Mouse (Mus musculus) G1E-ER4 (cell line): ENCODE measurements around the gene Hlf. TPM values are rescaled to one million over a fixed set of nuclear protein-coding genes. Genes with fewer than 3 reads are reported as not detected.

Experiments used
- GATA1 ChIP-seq: IDR thresholded peaks from one replicate; pipeline ENCODE4 v1.8.0; 2012; ENCODE audit warnings: low read length, inconsistent platforms
- polyA plus RNA-seq: library from polyadenylated mRNA; stranded (reverse); fragments of >175 nt; gene quantifications from 2 replicates; pipeline ENCODE4 v1.2.3, GENCODE M21; 2012

Gene Hlf
- polyA plus RNA-seq, 1 experiment = not detected

DNA sequence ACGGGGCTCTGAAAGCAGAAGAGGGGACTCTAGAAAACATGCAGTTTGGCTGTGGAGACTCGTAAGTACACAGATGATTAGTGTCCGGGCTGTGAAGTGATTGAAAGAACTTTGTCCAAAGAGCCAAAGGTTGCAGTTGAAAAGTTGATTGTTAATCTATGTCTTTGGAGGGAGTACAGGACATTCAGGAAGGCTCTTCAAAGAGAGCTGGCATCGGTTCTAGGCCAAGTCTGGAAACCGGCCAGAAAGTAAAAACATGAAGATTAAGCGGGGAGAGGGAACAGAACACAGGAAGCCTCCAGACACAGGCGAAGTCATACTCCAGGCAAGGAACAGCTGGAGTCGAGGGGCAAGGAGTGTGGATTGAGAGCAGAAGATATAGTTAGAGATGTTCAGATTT lies 32.6 kb downstream of the Hlf start:
- TF ChIP-seq GATA1 = no peak

DNA sequence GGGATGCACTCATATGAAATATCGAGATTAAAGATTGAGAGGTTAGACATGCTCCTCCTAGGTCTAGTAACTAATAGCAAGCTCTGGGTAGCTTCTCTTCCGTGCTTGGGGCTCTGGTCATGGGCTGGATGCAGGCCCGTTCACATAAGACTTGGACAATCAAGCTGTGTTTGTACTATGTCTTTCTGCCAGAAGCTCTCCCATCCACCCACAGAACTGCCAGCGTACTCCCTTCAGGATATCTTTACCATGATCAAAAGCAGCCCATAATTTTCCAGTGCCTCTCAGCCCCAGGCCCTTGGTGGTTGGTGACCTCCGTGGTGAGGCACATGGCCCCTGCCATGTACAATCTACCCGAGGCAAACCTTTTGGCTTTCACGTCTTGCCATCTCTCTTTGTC lies 33.3 kb downstream of the Hlf start:
- TF ChIP-seq GATA1 = no peak

DNA sequence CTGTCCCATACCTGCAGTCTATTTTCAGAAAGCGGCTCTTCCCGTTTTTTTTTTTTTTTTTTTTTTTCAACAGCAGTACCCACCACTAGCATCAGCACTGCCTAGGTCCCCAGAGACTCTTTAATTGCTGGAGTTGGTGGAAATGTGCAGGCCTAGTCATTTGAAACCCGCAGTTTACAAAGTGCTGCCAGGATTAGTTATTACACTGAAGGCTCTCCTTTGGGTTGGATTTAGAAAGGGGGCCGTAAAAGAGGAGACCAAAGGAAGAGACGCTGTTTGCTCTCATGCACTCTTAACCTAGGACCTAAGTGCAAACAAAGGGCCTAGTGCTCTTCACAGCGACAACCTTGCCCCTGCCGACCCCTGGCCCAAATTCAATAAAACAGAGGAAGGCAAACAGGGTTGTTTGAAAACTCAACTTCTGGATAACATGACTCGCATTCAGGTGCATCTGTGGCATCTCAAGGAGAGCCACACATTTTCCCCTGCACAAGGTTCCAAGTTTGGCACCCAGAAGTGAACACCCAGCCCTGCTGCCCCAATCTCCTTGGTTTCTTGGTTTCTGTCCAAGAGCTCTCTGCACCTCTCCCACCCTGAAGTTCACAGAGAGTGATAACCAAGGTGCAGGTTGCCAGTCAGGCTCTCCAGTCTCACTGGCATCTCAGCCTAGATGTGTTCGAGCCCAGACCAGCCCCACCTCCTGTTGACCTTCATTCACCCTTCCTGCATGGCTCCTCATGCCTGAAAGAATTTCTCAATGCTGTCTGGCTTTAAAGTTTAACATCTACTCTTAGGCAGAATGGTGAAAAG lies 34.0 kb downstream of the Hlf start:
- no peak for TF ChIP-seq GATA1

DNA sequence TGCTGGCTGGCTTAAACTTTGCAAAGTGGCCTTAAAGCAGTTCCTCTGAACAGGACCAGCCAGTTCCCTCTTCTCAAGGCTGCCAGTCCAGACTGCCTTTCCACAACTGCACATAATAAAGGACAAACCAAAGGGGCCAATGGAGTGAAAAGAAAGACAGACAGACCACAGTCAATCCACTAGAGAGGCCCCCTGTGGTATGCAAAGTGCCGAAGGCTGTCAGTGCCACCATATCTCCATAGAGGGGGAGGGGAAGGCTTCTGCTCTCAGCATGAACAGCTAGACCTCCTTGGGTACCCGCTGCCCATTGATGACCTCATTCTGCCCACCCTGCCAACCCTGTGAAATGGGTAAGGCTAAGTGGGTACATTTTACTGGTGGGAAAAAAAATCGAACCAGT lies 34.7 kb downstream of the Hlf start:
- TF ChIP-seq GATA1 = no peak

DNA sequence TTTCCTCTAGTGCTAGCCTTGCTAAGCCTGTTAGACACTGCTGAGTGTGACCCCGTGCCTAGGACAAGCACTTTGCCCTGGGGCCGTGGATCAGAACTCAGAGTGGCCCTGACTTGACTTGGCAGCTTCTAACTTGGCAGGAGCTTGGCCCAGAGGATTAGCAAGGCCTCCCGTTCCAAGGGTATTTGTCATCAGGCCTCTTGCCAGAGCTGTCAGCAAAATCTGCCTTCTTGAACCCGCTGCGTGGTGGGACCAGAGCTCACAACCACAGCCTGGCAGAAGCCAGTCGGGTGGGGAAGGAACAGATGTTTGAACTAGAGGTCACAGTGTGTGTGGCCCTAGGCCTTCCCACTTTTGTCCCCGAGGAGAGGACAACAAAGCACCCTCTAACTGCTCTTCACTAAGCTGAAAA lies 35.4 kb downstream of the Hlf start:
- no peak for TF ChIP-seq GATA1

DNA sequence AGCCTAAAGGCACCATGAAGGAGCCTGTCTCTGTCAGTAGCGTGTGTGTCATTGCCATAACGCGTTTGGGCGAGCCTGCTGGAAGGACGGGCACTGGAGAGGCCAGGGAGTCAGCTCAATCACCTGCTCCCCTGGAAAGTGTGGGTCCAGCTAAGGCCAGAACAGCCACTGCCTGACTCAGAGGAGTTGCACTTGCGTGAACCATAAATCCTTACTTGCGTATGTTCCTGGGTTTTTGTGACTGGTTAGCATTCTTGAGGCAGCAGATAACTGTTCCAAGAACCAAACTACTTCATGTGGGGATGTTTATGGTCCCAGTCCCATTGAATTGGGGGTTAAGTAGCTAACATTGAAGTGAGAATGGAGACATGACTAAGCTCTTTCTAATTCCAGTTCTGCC lies 38.0 kb downstream of the Hlf start:
- TF ChIP-seq GATA1 = no peak

DNA sequence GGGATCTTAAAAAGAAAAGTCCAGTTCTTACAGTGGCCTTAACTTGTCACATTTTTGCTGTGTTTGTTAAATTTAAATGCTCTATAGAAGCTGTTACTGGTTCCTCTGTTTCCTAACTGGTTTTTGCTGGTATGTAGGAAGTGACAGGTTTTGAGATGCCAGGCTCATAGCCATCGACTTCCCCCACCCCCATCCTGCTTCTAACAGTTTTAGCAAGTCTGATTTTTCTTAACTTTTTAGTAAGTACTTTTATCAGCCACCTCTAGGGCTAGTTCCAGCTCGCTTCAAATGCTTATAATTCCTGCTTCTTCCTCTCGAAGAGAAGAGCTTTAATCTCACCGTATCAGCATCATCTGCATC lies 40.6 kb downstream of the Hlf start:
- no peak for TF ChIP-seq GATA1

DNA sequence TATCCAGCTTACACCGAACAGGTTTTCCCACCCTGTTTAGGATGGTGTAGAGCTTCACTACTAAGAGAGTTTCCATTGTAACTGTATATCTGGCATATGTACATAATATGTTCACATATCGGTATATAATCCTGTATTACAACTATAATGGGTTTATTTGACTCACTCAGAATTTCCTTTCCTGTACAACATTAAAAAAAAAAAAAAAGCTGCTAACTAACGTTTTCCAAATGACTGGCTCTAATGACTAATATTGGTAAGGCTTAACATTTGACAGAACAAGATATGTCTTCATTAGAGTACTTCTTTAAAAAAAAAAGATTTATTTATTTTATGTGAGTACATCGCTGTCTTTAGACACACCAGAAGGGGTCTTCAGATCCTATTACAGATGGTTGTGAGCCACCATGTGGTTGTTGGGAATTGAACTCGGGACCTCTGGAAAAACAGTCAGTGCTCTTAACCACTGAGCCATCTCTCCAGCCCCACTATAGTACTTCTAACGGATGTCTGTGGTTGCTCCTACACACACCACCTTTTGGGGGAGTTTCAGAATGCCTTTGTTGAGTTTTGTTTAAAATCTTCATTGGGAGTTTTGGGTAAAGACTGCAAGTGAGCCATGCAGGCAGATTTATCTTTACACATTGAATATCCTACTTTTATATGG lies 41.1 kb downstream of the Hlf start:
- no peak for TF ChIP-seq GATA1

DNA sequence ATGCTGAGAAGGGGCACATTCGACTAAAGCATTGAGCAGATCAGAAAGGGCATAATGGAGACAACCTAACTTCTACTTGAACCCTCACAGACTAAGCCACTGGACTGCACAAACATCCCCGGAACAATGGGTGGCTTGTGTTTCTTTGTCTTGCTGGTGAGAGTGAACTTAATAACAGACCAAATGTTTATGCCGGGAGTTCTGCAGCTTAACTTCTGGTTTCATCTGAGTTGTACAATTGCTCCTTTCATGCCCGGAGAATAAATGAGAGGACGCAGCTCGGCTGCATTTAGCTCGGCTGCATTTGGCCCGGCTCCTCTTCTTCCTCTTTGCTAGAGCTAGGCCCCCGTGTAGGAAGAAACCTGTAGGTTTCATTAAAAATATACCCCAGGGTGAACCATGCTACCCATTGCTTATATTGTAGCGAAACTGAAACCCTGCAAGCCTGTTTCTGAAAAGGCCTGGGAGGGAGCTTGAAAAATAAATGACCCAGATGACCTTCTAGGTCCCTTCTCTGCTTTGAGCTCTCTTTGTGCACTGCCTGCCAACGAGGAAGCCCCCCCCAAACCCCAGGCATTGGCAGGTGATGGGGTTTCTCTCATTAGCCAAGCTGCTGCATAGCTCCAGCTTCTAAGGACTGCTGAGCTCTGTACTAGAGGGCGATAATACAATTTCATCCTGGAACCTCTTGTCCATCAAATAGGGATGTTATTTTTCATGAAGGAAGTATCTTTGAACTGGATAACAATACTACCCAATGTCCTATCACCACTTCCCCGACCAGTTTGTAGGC lies 42.8 kb downstream of the Hlf start:
- no peak for TF ChIP-seq GATA1

DNA sequence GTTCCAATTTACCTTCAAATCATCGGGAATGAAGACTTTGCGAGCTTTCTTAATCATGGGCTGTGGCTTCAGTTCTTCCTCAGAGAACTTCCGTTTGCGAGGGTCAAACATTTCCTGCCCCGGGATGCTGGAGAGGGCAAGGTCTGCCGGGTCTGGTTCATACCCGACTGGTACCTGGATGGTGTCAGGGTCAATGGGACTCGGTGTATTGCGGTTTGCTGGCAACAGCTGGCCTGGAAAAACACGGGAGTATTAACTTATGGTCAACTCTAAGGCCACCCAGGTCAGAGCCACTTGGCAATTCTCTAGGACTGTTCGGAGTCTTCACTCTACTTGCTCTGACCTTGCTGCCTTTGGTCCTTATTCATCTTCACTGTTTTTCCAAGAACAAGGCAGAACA lies 44.9 kb downstream of the Hlf start:
- no peak for TF ChIP-seq GATA1

DNA sequence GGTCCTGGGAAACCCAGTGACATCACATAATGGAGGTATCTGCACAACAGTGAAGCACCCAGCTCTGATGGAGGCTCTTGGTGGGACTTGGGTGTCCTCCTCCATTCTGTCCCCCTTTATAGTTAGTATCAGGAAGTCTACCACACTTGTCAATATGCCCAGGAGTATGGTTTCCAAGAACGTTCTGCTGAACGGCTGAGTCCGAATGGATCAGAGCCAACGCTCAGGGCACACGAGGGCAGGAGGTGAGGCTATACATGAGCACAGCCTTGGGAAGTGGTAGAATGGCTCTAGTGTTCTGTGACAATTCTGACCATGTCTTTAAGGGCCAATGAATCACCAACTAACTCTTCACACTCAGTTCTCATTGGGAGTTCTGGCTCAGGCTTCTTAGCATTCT lies 47.8 kb downstream of the Hlf start:
- no peak for TF ChIP-seq GATA1

DNA sequence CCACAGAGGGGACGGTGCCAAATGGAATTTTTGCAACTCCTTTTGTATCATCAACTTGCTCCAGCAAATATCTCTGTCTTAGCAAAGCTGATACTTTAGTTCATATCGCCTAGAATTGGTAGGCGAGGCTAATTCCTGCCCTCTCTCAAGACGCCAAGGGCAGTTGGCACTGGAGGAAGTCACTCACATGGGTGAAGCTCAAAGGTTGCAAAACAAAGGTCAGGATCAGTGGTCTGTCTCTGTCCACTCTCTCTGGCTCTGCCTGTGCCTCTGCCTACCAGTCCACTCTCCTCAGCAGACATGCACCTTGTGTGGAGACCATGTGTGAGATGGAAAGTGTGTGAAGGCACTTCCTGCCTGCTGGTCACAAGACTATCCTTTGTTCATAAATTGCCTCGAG lies 48.4 kb downstream of the Hlf start:
- no peak for TF ChIP-seq GATA1

DNA sequence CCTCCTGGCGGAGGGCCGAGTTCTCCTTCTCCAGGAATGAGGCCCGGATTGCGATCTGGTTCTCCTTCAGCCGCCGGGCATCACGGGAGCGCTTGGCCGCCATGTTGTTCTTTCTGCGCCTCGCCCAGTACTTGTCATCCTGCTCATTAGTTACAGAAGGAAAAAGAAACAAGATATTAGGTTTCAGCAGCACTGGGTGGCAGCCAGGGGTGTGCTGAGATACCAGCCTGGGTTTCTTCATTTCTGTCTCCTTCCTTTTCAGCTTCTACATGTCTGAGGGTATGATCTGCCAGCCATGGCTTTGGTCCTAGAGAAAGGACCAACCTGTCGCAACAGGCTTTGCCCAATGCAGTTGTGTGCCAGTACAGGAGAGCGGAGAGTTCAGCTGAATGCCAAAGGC lies 49.9 kb downstream of the Hlf start:
- no peak for TF ChIP-seq GATA1

DNA sequence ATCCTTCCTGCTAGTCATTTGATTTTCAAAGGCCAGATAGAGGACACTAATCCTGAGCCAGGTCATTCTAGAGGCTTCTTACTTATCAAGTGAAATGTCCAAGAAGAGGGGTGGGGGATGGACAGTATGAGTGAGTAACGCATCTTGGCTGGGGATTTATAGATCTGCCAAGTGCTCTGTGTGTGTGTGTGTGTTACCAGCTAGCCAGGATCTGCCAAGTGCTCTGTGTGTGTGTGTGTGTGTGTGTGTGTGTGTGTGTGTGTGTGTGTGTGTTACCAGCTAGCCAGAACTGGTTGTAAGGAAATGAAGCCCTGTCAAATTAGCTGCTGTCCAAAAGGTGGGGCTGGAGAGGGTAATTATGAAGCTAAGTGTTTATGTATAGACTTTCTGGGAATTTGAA lies 55.9 kb downstream of the Hlf start:
- TF ChIP-seq GATA1 = no peak

DNA sequence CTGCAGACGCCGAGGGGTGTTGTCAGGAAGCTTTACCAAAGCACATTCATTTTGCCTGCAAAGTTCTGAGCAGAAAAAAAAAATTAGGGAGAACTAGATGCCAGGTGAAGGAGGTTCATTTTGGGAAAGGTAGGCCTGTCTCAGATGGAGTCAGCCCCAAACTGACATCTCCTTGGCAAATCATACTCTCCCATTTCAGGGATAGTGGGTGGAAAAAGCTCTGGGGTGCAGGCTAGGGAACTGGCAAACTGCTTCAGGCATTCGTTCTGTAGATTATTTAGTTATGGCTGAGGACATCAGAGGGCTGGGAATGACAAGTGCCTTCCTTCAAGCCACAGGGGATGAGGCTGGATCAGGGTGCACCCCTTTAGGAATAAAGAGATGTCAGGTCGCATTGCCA lies 58.0 kb downstream of the Hlf start:
- TF ChIP-seq GATA1 = no peak

DNA sequence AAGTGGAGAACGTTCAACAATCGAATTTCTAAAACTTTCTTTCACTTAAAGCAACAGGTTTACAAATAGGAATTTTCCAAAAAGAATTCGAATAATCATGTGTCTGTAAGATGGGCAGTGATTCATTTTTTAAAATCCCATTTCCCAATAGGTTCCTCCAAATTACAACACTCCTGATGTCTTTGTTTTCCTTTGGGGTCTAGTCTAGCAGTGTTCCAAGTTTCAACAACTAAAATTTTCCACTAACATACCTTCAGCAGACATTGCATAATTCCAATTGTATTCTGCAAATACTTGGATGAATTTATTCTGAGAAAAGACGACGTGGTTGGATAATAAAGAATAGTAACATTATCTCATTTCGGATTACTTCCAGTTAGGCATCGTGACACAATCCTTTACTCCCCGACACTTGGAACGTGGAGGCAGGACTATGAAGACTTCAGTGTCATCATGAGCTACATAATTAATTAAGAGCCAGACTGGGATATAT lies 60.4 kb downstream of the Hlf start:
- no peak for TF ChIP-seq GATA1

DNA sequence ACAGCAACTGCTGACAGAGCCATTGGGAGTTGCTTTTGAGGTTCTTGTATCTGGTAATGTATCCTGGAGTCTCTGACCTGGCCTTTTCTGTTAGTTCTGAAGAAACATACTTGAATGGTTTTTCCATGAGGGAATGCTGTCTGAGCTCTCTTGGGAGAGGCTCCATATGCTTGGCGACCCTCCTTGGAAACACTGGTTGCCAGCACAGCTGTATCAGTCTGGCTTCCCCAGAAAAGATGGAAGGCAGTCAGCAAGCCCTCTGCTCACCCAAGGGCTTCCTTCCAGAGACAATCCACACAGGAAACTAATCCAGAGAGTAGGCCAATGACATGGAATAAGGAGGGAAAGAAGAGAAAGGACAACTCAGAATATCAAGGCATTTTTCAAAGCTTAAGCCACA lies 63.9 kb downstream of the Hlf start:
- no peak for TF ChIP-seq GATA1

DNA sequence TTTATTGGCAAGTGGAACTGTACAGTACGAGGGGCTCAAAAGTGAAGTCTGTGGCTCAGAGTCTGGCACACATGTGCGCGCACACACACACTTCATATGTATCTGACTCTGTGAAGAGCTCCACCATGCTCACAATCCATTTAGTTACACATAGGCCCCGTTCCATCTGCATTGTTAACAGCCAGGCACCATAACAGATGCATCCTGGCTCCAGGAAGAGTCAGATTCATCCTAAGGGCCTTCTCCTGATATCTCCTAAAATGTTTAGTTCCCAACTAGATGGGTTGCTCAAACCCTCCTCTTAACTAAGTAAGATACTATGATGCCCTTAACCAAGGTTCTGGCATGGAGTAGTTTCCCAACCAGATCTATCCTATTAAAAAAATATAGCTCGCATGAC lies 64.5 kb downstream of the Hlf start:
- TF ChIP-seq GATA1 = no peak
